17 mouse cellular contexts compared by ENCODE assay signal in the genomic region with DNA sequence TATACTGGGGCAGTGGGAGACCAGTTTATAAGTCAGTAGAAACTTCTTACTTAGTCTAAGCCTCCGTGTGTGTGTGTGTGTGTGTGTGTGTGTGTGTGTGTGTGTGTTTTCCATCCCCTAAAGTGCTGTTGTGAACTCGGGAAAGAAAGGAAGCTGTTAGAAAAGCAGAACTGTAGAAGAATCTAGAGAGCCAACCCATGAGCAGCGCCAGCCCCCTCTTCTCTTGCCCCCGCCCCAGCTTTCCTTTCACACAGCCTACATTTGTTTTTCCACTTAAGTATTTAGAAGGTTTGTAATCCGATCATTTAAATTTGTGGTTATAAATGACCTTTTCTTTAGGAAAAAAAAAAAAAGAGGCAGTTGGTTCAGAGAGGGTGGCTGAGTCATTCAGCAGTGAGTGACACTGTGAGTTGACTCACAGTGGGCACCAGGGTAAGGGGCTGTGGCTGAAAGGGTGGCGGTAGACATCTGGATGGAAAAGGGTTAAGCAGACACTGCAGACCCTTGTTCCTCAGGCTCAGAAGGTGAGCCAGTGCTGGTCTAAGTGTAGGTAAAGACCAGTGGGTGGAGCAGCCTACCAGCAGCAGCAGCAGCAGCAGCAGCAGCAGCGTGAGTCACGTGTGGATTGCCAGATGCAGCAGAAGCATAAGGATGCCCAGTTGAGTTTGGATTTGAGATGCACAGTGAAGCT.
A peak's percentile ranks its signal among the peaks of the same experiment; 100 is the strongest.
DNase-seq lines count a peak whose midpoint lies in the region; ATAC-seq lines count a peak whose summit lies in the region.
"Had no signal": no experiment of that assay in that cellular context is flagged by ENCODE, and none has a peak within 500 bp of the region (broad histone marks: within the 10 kb centered on the region; RNA-seq: fewer than 3 reads in every experiment).

No protein-coding gene starts in this region.

- H3K9me3 ChIP-seq in embryonic facial prominence, embryonic 15.5 days (replicated peaks), result no peaks in the 10 kb centered on the region
- H3K9me3 ChIP-seq in embryonic facial prominence, embryonic 10.5 days, result no peaks in the 10 kb centered on the region
- H3K9me3 ChIP-seq in kidney, embryonic 16.5 days (ENCODE audit: low read length), result no peaks in the 10 kb centered on the region

- 45% methylated on average over 8 of the region's 8 CpGs for WGBS in embryonic facial prominence, embryonic 15.5 days
- 63% methylated on average over 8 of the region's 8 CpGs for WGBS in embryonic facial prominence, embryonic 10.5 days
- WGBS in macrophage (ENCODE audit: missing documents), result 17% methylated on average over 5 of the region's 8 CpGs
- WGBS in kidney, embryonic 16.5 days, result 61% methylated on average over 8 of the region's 8 CpGs

- H3K27me3 ChIP-seq in embryonic facial prominence, embryonic 15.5 days, result no peaks in the 10 kb centered on the region
- no peaks in the 10 kb centered on the region for H3K27me3 ChIP-seq in embryonic facial prominence, embryonic 10.5 days (replicated peaks; ENCODE audit: low read depth, poor library complexity, severe bottlenecking)
- no peaks in the 10 kb centered on the region for H3K27me3 ChIP-seq in kidney, embryonic 16.5 days (ENCODE audit: insufficient read depth, low read length)

- 0 out of 2 replicates have a peak, but pooled peaks have one; percentile 15 for ATAC-seq in embryonic facial prominence, embryonic 15.5 days (ENCODE audit: insufficient number of reproducible peaks, low FRiP score, low TSS enrichment, low read depth)
- no peak for ATAC-seq in kidney, embryonic 16.5 days (ENCODE audit: low FRiP score, low TSS enrichment)
- ATAC-seq: intestine, embryonic 16.5 days; liver, postnatal 0 days; midbrain, embryonic 16.5 days had no signal

- no peak overlapping the region for H3K9ac ChIP-seq in embryonic facial prominence, embryonic 15.5 days
- no peak overlapping the region for H3K9ac ChIP-seq in kidney, embryonic 16.5 days (replicated peaks; ENCODE audit: low read length)
- H3K9ac ChIP-seq: liver, postnatal 0 days had no signal

- no peaks in the 10 kb centered on the region for H3K36me3 ChIP-seq in embryonic facial prominence, embryonic 15.5 days
- no peaks in the 10 kb centered on the region for H3K36me3 ChIP-seq in embryonic facial prominence, embryonic 10.5 days (replicated peaks)
- no peaks in the 10 kb centered on the region for H3K36me3 ChIP-seq in macrophage (ENCODE audit: inconsistent target)
- H3K36me3 ChIP-seq in kidney, embryonic 16.5 days (ENCODE audit: insufficient read depth, low read length), result no peaks in the 10 kb centered on the region

- no peak for DNase-seq in embryonic facial prominence, embryonic 10.5 days (ENCODE audit: low spot score)
- DNase-seq in 416B (ENCODE audit: low read depth), result peak; percentile 76
- peak; percentile 22 for DNase-seq in adrenal gland, postnatal 14 days
- DNase-seq in testis, postnatal 10 days (ENCODE audit: low spot score), result no peak
- DNase-seq in retina, postnatal 1 day, result no peak
- DNase-seq: cerebellum, adult 2 months; embryo, embryonic 11 days; kidney, postnatal 36 days; liver, postnatal 0 days; lung, postnatal 36 days; right cerebral cortex, adult 18-20 months had no signal

- H3K79me2 ChIP-seq in macrophage (ENCODE audit: inconsistent target), result peaks cover 9% of the 10 kb centered on the region

- no peak overlapping the region for H3K4me2 ChIP-seq in embryonic facial prominence, embryonic 15.5 days (replicated peaks)
- H3K4me2 ChIP-seq in kidney, embryonic 16.5 days (replicated peaks; ENCODE audit: low read depth, low read length), result no peak overlapping the region

- no peak overlapping the region for H3K27ac ChIP-seq in embryonic facial prominence, embryonic 15.5 days (replicated peaks)
- H3K27ac ChIP-seq in embryonic facial prominence, embryonic 10.5 days (replicated peaks), result no peak overlapping the region
- peak overlapping the region; percentile 36 for H3K27ac ChIP-seq in macrophage
- no peak overlapping the region for H3K27ac ChIP-seq in kidney, embryonic 16.5 days (ENCODE audit: low read length)
- H3K27ac ChIP-seq: left cerebral cortex, adult 2 months had no signal

- H3K4me1 ChIP-seq in embryonic facial prominence, embryonic 15.5 days, result peaks cover 15% of the 10 kb centered on the region; the same call in 1 of the 2 replicates
- peaks cover 49% of the 10 kb centered on the region for H3K4me1 ChIP-seq in embryonic facial prominence, embryonic 10.5 days
- peaks cover 27% of the 10 kb centered on the region for H3K4me1 ChIP-seq in kidney, embryonic 16.5 days (ENCODE audit: insufficient read depth, low read length)

- no peak overlapping the region for H3K4me3 ChIP-seq in embryonic facial prominence, embryonic 15.5 days (replicated peaks)
- H3K4me3 ChIP-seq in embryonic facial prominence, embryonic 10.5 days, result no peak overlapping the region
- no peak overlapping the region for H3K4me3 ChIP-seq in macrophage (ENCODE audit: inconsistent target)
- H3K4me3 ChIP-seq in kidney, embryonic 16.5 days (ENCODE audit: low read length), result no peak overlapping the region
- H3K4me3 ChIP-seq: left cerebral cortex, adult 2 months had no signal

Comparison
In these comparisons a context has a peak if more than half of its experiments do, and no peak if none do; other contexts are left out.
1. DNase-seq: peak in 416B (single experiment) and adrenal gland, postnatal 14 days (single experiment); none in embryonic facial prominence, embryonic 10.5 days (single experiment), testis, postnatal 10 days (single experiment) and retina, postnatal 1 day (single experiment).